Mouse (Mus musculus): ENCODE data around the gene Dnajb12.
"Not testable (repeated sequence)": the region's sequence is repeated elsewhere in the genome, so short reads cannot be mapped to it uniquely, and the experiment has no call there.

Dnajb12 gene

DNA sequence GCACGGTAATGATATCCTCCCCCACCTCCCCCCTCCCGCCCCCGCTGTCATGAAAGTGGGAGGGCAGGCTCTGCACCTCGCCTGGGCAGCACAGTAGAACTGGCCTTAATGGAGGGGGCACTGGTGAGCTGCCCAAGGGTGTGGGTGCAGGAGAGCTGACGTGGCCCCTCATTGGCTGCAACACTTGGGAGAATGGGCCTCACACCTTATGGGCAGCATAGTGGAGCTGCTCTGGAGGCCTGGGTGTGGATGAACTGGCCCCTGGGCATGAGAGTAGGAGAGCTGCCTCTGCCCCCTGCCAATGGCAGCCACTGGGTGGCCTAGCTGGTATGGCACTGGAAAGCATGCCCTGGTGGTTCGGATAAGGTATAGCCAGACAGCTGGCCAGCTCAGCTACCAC is 9.3 kb upstream of the Dnajb12 start:
- no peak for ATAC-seq (ENCODE audit: low TSS enrichment)

GRCm38 (mm10) chr10:59872651-59873050 is 6.7 kb upstream of the Dnajb12 start:
- not testable (repeated sequence) for ATAC-seq (ENCODE audit: low TSS enrichment)

GRCm38 (mm10) chr10:59873206-59873605 is 6.2 kb upstream of the Dnajb12 start:
- ATAC-seq (ENCODE audit: low TSS enrichment), result no peak

DNA sequence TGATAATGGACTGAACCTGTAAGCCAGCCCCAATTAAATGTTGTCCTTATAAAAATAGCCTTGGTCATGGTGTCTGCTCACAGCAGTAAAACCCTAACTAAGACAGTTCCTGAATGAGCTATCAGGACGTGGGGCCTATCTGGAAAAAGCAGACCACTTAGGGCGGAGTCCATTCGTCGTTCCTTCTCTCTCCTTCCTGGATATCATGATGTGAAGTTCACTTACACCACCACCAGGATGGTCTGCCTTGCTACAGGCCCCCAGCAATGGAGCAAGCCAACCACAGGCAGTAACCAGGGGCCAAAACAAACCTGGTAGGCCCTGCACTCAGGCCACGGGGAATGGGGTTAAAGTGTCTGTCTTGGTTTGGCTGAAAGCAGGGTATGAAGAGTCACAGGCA is 5.7 kb upstream of the Dnajb12 start:
- ATAC-seq (ENCODE audit: low TSS enrichment), result no peak

GRCm38 (mm10) chr10:59875396-59875795 is 4.0 kb upstream of the Dnajb12 start:
- ATAC-seq (ENCODE audit: low TSS enrichment), result no peak

- ATAC-seq (ENCODE audit: low TSS enrichment), result not testable (repeated sequence)
Observed at GRCm38 (mm10) chr10:59876698-59877097, 2.7 kb upstream of the Dnajb12 start.

- no peak for ATAC-seq (ENCODE audit: low TSS enrichment)
Observed at GRCm38 (mm10) chr10:59877421-59878117, 1.8 kb upstream of the Dnajb12 start.

- peak; percentile 38 for ATAC-seq (ENCODE audit: low TSS enrichment)
Observed at GRCm38 (mm10) chr10:59878823-59879222, 533 bp upstream of the Dnajb12 start.

- peak; percentile 45 for ATAC-seq (ENCODE audit: low TSS enrichment)
Observed at GRCm38 (mm10) chr10:59880029-59880386, 652 bp downstream of the Dnajb12 start.

DNA sequence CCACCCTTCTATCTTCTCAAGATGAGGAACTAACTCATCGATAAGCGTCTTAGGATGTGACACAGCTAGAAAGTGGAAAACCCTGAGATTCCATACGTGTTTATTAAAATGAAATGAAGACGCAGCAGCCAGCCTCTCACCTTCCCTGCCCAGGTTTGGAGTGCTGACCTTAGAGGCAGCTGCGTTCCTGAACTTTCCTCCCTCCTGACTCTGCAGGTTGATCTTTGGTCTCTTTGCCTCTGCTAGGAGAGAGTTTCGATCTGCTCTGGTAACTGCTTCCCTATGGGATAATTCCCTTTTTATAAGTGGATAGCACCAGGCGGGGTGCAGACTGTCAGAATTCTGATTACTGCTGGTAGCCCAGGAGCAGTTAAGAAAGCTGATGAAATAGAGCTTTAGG is 1.5 kb downstream of the Dnajb12 start:
- ATAC-seq (ENCODE audit: low TSS enrichment), result no peak

DNA sequence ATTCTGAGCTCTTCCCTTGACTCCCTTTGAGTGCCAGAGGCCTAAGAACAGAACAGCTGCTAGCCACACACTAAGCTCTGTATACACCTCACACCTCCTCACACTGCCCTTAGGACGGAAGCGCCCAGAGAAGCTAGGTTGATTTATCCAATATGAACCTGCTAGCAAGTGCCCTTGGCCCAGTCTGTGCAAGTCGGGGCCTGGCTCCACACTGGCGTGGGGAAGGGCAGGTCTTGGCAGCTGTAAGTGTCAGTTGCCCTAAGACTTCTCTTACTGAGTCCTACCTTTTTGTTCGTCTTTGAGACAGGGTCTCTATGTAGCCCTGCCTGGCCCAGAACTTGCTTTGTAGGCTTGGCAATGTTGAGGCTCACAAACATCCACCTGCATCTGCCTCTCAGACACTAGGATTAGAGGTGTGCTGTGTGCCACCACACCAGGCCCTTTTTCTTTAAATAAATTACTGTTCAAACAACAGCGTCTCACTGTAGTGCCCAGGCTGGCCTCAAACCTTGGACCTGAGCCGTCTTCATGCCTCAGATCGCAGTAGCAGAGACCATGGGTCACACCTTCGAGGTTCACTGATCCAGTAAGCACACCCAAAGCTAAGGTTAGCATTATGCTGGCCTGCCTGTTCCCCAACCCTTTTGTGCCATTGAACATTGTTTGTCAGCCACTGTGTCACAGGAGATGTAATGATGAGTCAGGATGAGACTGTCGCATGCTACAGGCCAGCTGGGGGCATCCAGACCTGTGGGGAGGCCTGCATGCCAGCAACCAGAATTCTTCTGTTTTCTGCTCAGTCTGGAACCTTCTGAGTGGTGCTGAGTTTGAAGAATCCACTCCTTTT is 5.2 kb downstream of the Dnajb12 start:
- ATAC-seq (ENCODE audit: low TSS enrichment), result no peak

DNA sequence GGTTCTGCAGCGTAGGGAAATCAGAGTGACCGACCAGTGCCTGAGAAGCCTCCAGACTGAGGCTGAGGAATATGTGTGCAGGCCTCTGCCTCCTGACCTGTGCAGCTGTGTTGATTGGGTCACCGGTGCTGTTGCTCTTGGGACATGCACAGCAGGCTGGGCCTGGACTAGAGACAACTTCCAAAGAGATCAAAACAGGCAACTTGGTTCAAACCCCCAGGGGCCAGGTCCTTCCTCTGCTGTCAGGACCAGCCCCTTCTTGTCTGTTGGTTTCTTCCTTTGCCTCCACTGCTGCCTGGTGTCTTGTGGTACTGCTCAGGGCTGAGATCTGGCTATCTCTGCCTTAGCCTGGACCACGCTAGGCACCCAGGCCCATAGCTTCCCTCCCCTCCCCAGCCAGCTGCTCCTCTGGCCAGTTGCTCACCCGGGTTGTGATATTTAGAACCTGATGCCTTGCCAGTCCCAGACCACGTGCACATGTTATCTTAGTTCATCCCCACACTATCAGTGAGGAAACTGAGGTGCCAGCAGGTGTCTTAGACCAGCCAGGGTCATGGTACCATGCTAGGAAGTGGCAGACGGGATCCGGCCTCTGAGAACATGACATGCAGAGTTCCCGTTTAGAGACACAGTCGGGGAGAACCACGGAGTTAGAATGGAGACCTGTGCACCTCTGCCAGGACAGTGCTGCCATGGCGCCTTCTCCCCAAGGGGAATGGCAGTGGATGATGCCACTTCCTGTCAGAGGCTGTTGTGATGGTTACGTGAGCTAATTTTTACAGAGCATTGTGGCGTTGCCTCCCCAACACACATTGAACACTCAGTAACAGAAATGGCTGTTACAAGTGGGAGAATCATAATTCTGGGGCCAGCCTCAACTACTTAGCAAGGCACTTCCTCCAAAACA is 6.1 kb downstream of the Dnajb12 start:
- no peak for ATAC-seq (ENCODE audit: low TSS enrichment)

GRCm38 (mm10) chr10:59886081-59886466 is 6.7 kb downstream of the Dnajb12 start:
- ATAC-seq (ENCODE audit: low TSS enrichment), result no peak

GRCm38 (mm10) chr10:59887432-59887831 is 8.1 kb downstream of the Dnajb12 start:
- ATAC-seq (ENCODE audit: low TSS enrichment), result no peak

DNA sequence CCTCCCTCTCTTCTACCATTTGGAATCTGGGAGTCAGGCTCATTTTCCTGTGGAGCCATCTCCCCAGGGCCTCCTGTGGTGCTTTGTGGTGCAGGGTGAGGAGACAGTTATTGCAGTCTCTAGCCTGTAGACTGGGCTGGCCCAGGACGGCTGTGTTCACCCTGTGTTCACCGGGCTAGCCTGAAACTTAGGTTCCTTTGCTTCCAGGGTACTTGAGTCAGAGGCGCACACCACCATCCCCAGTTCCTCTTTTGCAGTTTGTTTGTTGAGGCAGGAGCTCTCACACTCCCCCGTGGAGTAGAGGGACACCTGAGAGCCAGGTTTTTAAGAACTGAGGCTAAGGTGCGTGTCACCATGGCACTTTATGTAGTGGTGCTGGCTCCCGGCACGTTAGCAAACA is 10.0 kb downstream of the Dnajb12 start:
- ATAC-seq (ENCODE audit: low TSS enrichment), result no peak

GRCm38 (mm10) chr10:59889953-59890751 is 10.8 kb downstream of the Dnajb12 start:
- no peak for ATAC-seq (ENCODE audit: low TSS enrichment)

- peak; percentile 13; the same call in 1 of the 2 replicates for ATAC-seq (ENCODE audit: low TSS enrichment)
Observed at GRCm38 (mm10) chr10:59892977-59893376, 13.6 kb downstream of the Dnajb12 start.

GRCm38 (mm10) chr10:59894251-59895160 is 15.2 kb downstream of the Dnajb12 start:
- peak; percentile 25 for ATAC-seq (ENCODE audit: low TSS enrichment)

DNA sequence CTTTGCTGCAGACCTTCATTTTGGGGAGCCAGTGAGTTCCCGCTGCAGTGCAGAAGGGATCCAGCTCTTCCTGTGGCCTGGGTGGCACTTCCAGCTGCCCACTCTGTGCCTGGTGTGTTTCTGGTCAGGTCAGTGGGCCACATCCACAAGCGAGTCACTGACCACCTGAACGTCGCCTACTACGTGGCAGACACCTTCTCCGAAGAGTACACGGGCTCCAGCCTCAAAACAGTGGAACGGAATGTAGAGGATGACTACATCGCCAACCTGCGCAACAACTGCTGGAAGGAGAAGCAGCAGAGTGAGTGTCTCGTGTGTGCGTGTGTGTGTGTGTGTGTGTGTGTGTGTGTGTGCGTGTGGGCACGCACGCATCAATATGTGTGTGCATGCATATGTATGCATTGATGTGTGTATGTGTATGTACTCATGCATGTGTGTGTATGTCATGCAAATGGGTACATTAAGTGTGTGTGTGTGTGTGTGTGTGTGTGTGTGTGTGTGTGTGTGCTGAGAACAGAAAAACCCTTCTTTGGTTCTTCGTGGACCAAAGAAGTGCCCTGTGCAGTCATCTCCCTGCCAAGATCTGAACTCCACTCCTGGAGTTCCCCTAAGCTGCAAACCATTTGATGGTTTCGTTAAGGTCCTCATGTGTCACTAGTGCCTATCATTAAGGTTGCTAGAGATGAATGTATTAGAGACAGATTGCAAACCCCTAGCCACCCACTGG is 16.3 kb downstream of the Dnajb12 start:
- no peak for ATAC-seq (ENCODE audit: low TSS enrichment)

DNA sequence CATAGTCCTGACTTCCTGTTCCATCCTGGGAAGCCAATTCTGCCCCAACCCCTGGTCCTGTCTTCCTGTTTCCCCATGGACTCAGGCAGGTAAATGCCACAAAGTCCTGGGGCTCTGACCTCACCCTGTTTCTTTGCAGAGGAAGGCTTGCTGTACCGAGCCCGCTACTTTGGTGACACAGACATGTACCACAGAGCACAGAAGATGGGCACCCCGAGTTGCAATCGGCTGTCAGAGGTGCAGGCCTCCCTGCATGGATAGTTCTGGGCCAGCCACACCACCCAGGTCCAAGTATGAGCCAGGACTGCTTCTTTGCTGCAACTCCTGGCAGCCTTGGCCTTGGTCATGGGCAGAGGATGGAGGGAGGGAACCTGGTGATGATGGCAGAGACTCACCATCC is 16.9 kb downstream of the Dnajb12 start:
- no peak for ATAC-seq (ENCODE audit: low TSS enrichment)

All from frontal cortex, adult (tissue).